Mouse (Mus musculus) left cerebral cortex, adult 18-20 months (tissue): ENCODE measurements around the gene Kcnd3. TPM values are rescaled to one million over a fixed set of nuclear protein-coding genes. Genes with fewer than 3 reads are reported as not detected.
A peak's percentile ranks its signal among the peaks of the same experiment; 100 is the strongest.

Source experiments
- DNase-seq, 2 experiments: peaks; one replicate each; pipeline ENCODE4 v3.0.0; 2021 to 2022; ENCODE audit warnings: low spot score in 2 of 2, mixed read lengths in 1 of 2
- total RNA-seq, 2 experiments: library from RNA; stranded (reverse); gene quantifications; 2 replicates each; pipeline ENCODE4 v1.2.3; 2021

The Kcnd3 gene
- total RNA-seq, 2 experiments from 2014 or later, result 54.5 to 61.5 TPM

DNA sequence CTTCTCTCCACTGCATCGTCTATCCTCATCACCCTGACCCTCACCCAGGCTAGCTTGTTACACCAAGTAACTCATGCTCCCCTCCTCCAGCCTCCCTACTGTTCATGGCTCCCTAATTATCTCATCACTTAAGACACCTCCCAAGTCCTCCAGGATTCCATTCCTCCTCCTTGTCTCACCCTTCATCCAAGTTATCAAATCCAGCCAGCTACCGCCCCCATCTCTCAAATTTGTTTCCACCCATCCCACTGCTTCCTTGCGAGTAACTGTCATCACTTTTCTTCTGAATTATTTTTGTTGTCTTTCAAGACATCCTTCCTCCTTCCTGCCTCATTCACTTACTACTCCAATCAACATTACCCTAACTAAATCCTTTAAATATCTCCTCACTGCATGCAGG, 126.2 kb downstream of the Kcnd3 start:
- no peak for DNase-seq

DNA sequence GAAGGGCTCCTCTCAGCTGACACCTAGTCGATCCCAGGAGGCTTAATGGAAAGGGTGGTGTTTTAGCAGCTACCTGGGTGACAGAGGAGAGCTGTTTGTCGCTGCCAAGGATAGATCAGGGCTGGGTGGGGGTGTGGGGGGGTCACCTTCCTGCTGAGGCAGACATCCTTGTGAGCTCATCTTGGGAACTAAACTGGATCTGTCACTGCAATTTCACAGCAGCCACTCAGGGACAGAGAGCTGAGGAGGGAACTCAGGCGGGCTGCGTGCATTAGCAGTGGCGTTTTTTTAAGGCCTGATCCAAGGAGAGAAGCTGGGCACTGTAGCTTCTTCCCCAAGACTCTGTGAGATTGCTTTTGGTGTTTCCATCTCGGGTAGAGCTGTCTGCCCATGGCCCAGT, 129.0 kb downstream of the Kcnd3 start:
- DNase-seq, result no peak

DNA sequence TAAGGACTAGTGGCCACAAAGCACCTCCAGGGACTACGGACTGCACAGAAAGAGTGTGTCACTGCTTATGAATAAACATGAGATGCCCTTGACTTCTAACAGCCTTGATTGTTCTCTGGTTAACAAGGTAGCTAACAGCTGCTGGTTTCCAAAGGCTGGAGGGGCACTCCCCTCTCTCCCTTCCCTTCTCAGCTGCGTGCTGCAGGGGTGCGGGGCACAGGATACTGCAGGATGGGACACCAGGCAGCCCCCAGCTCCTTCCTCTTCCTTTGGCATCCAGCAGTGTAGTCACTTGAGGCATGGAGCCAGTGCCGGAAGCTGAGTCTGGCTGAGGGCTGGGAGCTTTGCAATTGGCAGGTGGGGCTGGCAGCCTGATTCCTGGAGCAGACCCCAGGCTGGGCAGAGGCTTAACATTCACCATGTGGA, 133.6 kb downstream of the Kcnd3 start:
- DNase-seq, result no peak

DNA sequence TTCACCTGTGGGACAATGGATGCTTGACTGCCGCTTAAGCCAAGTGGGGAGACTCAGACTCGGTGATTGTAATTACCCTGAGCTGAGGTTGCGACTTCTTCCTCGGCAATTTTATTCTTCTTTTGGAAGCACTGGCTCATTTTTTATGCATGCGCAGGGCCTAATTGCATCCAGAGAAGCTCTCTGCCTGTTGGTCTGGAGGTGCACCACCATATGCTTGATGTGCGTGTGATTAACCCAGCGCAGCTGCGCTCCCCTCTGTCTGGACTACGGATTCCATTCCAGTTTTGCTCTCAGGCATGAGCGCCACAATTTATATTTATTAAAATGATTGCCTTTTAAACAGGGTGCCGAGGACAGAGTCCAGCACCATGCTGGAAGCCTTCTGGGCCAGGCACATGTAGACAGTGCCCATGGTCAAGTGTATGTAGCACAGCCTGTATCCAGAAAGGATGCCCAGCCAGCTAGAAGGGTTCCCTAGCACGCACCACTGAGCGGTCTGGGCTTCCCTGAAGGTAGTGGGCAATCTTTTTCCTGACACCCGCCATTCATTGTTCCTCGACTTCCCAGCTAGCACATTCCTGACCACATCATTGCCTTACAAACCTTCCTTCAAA, 138.0 kb downstream of the Kcnd3 start:
- no peak for DNase-seq

DNA sequence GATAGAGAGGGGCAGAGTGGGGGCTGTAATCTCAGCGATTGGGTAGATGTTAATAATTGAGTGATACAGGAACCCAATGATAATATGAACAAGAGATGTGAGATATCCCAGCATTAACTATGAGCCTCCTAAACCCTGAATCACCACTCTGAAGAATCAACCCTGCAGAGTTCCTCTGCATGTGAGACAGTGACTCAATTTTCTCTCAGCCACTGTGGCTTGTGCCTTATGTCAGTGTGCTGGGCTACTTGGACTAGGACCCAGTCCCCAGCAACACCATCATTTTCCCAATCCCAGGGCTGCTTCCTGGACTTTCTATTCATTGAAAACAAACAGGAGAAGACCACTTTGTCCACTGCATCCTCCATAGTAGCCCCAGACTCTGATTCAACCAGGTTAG, 139.6 kb downstream of the Kcnd3 start:
- no peak for DNase-seq

DNA sequence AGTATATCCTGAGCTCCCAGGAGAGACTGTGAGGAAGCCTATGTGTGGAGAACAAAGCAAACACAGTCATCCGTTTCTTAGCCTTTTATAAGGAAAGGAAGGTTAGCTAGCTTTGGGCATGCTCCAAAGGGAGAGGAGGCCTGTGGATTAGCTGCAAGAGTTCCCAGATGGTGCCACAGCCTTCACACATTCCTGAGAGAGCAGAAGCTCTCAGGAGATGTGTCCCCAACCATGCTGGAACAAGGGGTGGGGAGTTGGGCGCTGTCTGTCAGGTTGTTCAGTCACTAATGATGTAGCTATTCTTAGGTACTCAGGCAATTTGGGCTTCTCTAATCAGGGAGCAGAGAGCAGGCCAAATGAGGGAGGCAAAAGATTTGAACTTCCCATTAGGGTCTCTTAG, 140.1 kb downstream of the Kcnd3 start:
- DNase-seq, result peak in 1 of 2 experiments; percentile 25

DNA sequence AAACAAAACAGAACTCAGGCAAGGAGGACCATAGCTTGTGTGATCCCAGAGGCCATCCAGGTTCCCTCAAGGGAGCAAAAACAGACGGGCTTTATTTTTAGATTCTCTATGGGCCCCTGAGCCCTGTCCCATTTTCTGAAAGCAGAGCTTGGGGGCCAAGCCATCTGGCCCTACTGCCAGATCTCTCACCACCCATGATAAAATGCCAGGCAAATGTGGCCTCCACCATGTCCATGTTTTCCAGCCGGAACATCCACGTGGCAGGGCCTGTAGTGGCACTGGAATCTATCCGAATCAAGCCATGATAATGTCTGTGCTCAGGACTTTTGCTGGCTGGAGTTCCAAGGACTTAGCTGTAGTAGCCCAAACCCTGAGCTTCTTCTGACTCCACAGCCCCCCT, 148.4 kb downstream of the Kcnd3 start:
- DNase-seq, result no peak

DNA sequence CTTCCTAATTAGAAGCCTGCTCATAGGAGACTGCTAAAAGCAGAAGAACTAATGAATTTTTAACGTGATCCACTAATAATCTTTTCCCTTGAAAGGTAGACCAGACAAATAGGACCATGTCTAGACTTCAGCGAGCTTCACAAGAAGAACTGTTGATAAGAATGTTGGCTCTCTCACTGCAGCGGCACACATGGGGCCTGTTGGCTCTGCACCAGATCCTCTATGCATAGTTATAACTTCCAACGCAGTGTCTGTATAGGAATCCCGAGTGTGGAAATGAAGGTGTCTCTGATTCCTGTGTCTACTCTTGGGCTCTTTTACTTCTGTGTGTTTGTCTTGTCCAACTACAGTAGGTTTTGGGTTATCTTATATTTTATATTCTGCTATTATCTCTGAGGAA, 150.8 kb downstream of the Kcnd3 start:
- peak; percentile 38 to 52 for DNase-seq

DNA sequence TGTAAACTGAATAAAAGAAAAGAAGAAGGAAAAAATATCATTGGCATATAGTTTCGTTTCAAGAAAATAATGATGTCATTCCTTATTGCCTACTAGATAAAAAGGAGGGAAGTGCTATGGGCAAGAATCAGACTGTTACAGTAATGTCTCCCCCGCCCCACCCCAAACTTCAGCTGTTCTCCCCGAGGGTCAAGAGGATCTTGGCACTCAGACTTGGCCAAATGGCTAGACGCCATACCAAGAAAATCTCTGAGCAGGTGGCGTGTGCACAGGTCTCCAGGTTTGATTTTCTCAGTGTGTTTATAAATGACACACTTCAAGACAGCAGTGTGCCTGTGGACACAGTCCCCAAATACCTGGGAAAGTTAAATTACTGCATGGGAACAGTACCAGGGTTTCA, 153.6 kb downstream of the Kcnd3 start:
- DNase-seq, result no peak

DNA sequence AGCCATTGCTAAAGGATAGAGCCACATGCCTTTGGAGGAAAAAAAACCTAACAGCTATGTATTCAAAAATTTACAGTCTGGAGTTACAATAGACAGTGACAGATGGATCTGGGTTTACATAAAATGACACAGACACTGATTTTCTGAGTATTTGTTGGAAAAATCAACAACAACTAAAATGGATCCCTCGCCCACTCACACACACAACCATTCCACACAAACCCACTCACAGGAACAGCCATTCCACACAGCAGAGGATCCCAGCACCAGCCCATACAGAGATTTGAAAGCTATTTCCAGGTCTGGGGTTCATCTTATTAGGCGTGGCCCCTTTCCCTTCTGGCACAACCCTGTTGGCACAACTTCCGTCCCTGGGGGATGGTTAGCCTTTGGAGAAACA, 156.7 kb downstream of the Kcnd3 start:
- no peak for DNase-seq

DNA sequence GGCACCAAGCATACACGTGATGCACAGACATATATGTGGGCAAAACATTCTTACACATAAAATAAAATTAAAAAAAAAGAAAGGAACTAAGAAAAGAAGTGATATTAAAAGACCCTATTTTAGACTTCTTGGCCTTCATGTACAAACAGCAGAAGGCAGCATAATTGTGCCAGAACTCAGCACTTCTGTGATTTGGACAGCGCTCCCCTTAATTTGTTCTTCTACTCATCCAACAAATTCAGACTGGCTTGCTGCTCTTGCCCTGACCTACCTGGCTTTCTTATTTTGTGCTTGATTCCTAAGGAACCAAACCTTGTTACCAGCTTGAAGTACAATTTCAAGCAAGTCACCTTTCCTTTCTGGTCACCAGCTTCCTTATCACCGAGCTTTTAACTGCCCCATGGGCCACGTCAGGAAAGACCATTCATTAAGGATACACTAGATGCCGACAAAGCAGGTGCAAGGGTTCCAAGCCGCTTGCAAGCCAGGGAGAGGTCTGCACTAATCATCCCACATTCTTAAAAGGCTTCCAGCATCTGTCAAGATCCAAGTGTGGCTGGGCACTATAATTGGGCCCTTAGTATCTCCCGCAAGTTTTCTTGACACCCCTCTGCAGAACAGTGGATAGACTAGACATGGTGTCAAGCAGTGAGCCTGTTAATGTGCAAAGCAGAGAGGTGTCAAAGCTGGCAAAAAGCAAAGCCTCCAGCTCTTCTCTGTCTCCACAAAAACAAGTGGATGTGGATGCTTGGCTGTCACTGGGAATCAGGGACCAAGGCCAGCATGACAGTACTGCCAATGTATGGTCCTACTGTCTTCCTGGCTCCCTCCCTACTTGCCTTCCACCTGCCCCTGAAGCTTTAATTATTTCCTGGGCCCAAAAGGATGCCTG, 159.6 kb downstream of the Kcnd3 start:
- no peak for DNase-seq

DNA sequence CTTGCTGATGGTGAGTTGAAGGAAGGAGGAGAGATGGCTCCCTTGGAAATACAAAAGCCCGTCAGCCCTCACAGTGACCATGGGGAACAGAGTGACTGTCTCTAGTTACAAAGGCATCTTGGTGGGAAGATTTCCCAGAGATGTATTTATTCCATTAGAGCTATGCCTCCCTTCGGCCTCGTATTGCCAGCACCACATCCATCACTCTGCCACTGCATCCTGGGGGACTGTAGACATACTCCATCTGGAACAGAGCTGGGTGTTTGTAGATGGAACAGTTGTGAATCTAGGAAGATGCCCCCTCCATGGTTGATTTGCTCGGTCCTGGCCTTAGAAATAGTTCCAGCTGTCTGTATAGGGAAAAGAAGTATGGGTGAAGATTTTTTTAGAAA, 160.3 kb downstream of the Kcnd3 start:
- DNase-seq, result no peak

DNA sequence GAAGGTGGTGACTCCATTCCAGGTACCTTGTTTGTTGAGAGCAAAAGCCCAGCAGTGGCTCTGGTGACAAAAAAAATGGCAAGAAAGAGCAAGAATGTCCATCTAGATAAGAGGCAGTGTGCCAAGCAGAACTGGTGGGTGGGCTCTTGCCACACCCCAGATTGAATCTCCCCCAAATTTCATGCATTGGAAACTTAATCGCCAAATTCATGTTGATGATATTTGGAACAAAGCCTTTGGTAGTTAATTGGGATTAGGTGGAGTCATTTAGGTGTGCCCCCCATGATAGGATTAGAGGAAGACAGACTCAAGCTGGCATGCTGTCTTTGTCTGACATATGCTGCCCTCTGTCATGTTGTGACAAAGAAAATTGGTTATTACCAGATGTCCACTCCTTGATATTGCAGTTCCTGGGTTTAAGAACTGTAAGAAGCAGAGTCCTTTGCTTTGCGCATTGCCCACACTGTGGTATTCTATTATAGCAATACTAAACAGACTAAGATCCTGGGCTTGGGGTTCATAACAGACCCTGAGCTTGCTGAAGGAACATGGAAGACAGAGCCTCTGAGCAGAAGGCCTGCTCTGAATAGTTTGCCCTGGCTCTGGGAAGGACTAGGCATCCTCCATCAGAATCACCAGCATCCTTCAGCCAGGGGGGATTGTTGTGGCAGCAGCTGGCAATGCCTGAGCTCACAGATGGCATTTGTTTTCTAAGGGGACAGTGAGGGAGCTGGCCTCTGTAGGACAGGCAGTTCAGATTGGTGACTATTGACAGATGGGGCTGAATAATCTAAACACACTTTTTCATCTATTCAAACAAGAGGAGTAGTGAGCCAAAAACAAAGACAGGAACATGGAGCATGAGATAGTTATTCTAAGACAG, 165.0 kb downstream of the Kcnd3 start:
- DNase-seq, result no peak

DNA sequence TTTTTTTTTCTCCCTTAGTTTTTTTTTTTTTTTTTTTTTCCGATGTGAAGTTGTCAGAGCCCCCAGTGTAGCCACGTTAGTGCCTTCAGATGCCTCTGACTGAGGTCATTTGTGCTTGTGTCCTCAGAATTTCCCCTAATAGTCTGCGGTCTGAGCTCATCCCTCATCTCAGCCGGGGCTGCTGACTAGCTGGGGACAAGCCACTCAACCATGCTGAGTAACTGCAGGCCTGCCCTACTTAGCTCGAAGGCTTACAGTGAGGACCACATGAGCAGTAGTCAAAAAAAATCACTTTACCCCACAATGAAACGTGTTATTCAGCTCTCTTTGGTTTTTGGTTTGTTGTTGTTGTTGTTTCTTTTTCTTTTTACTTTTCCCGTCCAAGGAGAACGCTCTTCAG, 169.0 kb downstream of the Kcnd3 start:
- DNase-seq, result no peak

DNA sequence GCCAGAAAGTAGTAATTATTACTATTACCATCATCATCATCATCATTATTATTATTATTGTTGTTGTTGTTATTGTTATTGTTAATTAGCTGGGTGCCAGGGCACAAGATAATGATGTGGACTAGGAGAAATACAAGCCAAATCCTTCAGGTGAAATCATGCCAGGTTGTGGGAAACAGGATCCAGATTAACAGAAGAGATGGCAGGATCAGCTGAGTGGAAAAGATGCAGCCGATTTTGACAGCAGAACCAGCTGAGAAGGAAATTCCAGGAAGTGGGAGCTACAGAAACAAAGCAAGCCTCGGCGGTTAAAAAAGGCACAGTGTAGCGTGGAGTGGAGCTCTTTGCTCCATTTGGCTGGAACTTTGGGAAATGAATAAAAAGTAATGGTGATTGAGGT, 171.0 kb downstream of the Kcnd3 start:
- DNase-seq, result no peak

DNA sequence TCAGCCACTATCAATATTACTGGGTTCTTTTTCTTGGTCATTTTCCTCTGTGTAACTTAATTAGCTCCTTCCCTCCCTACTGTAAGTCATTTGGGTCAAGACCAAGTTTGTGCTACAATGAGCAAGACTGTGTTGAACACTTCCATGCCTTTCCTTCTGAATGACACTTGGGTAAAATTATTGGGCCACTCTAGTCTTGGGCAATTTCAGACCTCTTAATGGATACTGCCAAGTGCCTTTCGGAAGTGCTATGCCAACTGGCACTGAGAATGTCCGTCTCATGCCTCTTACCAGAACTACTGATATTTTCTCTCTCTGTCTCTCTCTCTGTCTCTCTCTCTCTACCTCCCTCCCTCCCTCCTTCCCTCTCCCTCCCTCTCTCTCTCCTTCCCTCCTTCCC, 173.8 kb downstream of the Kcnd3 start:
- DNase-seq, result no peak

DNA sequence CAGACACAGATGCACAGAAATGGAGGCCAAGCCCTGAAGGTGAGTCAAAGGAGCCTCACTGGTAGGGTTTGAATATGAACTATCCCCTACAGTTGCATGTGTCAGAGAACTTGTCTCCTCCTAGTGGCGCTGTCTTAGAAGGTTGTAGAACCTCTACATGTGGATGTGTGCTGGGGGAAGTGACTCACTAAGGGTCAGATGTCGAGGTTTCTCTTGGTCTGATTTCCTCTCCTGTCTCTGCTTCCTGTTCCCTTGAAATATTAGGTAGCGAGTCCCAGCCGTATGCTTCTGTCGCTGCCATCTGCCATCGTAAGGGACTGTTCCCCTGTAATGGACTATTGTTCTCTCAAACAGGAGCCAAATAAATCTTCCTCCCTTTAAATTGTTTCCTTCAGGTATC, 175.1 kb downstream of the Kcnd3 start:
- DNase-seq, result no peak

DNA sequence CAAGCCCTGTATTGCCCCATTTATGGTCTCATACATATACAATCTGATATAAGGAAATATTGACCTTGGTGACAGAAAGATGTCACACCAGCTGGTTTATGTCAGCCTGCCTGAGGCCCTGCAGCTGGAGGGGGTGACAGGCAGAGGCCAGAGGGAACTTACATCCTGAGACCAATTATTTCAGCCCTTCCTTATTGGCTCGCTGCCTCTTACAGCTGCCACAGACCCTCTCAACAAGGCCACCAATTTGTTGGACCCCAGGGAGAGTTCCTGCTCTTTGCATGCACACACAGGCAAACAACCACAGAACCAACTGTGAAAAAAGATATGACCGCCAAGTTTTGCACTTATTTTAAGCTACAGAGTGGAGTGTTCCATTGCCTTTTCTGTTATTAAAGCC, 180.2 kb downstream of the Kcnd3 start:
- DNase-seq, result no peak

DNA sequence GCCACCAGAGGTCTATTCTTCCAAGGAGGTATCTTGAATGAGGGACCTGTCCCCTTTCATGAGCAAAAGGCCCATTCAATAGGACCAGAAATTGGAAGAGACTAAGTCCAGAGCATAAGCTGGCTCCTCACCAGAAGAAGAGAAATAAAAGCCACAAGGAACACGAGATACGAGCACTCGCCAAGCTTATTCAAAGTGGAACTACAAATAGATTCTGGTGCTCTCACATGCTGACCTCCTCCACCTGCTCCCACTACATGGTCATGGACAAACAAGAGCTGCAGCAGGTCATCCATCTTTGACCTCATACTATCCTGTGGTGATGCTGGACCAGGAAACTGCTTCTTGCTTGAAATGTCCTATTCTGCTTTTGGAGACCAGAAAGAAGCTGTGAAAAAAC, 180.9 kb downstream of the Kcnd3 start:
- no peak for DNase-seq

DNA sequence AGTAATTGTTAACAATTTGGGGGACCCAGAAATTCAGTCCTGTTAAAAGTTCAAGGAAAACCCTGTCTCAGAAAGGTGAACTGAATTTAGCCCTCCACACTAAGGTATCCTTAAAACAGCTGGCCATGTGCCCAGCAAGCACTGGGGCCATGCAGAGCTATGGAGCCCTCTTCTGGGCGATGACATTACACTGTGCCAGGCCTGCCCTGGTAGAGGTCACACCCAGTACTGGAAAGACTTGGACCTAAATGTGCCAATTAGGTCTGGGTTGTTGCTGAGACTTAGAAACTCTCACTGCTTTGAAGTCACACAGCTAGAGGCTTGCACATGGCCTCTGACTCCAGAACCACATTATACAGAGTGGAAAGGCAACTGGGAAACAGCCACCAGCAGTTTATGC, 190.1 kb downstream of the Kcnd3 start:
- peak in 1 of 2 experiments; percentile 38 for DNase-seq

DNA sequence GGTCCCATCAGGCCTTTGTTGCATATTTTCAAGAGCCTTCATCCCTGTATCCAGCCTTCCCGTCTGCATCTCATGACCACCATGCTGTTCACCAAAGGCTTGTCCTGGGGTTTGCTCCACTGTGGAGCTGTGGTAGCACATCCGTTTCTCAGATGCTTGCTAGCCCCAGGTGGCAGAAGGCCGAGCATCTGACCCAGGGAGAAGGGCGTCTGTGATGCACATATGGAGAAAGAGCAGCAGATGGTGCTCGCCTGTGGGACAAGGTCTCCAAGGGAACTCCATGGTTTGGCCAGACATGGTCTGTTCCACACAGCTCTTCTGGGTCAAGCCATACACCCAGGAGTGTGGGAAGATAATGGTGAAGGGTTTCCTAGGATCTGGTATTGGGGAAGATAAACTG, 191.4 kb downstream of the Kcnd3 start:
- no peak for DNase-seq
